Mouse (Mus musculus) C2C12 (cell line): ENCODE measurements around the gene Hipk3. TPM values are rescaled to one million over a fixed set of nuclear protein-coding genes. Genes with fewer than 3 reads are reported as not detected.

ENCODE experiments used
- H3K27me3 ChIP-seq: one replicate; pipeline ENCODE4 v1.6.1; 2011; ENCODE audit not compliant: control insufficient read depth, insufficient read depth, insufficient read length
- H3K36me3 ChIP-seq: one replicate; pipeline ENCODE4 v1.6.1; 2011; ENCODE audit not compliant: control insufficient read depth, insufficient read depth
- H3K4me3 ChIP-seq: one replicate; pipeline ENCODE4 v1.5.1; 2011; ENCODE audit warnings: mild to moderate bottlenecking, control low read depth; ENCODE audit not compliant: poor library complexity, insufficient read depth, severe bottlenecking
- H3K79me2 ChIP-seq: one replicate; pipeline ENCODE4 v1.6.1; 2011; ENCODE audit not compliant: control insufficient read depth, insufficient read depth
- H3K79me3 ChIP-seq: one replicate; pipeline ENCODE4 v1.6.1; 2011; ENCODE audit warnings: low read depth, control low read depth
- H3ac ChIP-seq: one replicate; pipeline ENCODE3; 2011; ENCODE audit warnings: low read depth; ENCODE audit not compliant: control insufficient read depth, insufficient read length
- CEBPB ChIP-seq: IDR thresholded peaks from one replicate; pipeline ENCODE4 v1.6.1; 2011; ENCODE audit warnings: low read depth, mild to moderate bottlenecking, control low read depth, moderate library complexity
- CTCF ChIP-seq: IDR thresholded peaks from one replicate; pipeline ENCODE4 v1.5.1; 2011; ENCODE audit not compliant: control insufficient read depth, insufficient read depth, insufficient read length
- FOSL1 ChIP-seq: IDR thresholded peaks from one replicate; pipeline ENCODE4 v1.8.0; 2011; ENCODE audit warnings: mild to moderate bottlenecking, low read length; ENCODE audit not compliant: poor library complexity, insufficient read depth, severe bottlenecking
- MAX ChIP-seq: IDR thresholded peaks from one replicate; pipeline ENCODE4 v1.6.1; 2011; ENCODE audit warnings: mild to moderate bottlenecking, control low read depth
- MYOD1 ChIP-seq: IDR thresholded peaks from one replicate; pipeline ENCODE4 v1.6.1; 2011; ENCODE audit warnings: low read depth; ENCODE audit not compliant: control insufficient read depth, insufficient read length
- MYOG ChIP-seq: IDR thresholded peaks from one replicate; pipeline ENCODE4 v1.6.1; 2011; ENCODE audit not compliant: control insufficient read depth, insufficient read length; ENCODE audit errors: extremely low read depth
- USF1 ChIP-seq: IDR thresholded peaks from one replicate; pipeline ENCODE4 v1.6.1; 2011; ENCODE audit warnings: low read depth, mild to moderate bottlenecking, control low read depth, moderate library complexity
- polyA plus RNA-seq: library from polyadenylated mRNA; unstranded; fragments of >200 nt; fragmentation: generic; extraction: Trizol; gene quantifications from one replicate; pipeline ENCODE4 v1.2.1, GENCODE M21; 2012; ENCODE audit warnings: missing spikeins

Gene Hipk3
- polyA plus RNA-seq, 1 experiment, result 8.8 TPM

DNA sequence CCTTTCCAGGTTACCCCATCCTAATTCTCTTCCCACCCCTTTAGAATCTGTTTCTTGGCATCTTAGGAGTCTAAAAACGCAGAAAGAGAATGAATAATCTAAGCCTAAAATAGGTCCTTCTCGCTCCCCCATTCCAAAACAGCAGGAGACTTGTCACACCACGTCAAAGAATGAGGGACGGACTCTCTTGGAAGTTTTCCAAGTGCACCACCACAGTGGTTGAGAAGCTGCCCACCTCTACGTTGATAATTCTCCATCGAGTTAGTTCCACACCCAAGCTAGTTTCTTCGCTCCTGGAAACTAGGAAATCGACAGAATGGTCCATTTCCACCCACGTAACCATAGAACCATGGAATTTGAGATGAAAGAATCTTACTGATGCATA, 547 bp upstream of the Hipk3 start:
- H3K79me2 ChIP-seq, result peaks cover 44% of the 10 kb centered on the region
- no peaks in the 10 kb centered on the region for H3K36me3 ChIP-seq
- peaks cover 34% of the 10 kb centered on the region for H3K79me3 ChIP-seq
- TF ChIP-seq CTCF (no peak), MYOG (no peak), MYOD1 (no peak), USF1 (no peak), CEBPB (no peak), MAX (no peak), FOSL1 (no peak)
- H3K27me3 ChIP-seq, result no peaks in the 10 kb centered on the region
- peak overlapping the region; percentile 53 for H3ac ChIP-seq
- H3K4me3 ChIP-seq, result peak overlapping the region; percentile 87

DNA sequence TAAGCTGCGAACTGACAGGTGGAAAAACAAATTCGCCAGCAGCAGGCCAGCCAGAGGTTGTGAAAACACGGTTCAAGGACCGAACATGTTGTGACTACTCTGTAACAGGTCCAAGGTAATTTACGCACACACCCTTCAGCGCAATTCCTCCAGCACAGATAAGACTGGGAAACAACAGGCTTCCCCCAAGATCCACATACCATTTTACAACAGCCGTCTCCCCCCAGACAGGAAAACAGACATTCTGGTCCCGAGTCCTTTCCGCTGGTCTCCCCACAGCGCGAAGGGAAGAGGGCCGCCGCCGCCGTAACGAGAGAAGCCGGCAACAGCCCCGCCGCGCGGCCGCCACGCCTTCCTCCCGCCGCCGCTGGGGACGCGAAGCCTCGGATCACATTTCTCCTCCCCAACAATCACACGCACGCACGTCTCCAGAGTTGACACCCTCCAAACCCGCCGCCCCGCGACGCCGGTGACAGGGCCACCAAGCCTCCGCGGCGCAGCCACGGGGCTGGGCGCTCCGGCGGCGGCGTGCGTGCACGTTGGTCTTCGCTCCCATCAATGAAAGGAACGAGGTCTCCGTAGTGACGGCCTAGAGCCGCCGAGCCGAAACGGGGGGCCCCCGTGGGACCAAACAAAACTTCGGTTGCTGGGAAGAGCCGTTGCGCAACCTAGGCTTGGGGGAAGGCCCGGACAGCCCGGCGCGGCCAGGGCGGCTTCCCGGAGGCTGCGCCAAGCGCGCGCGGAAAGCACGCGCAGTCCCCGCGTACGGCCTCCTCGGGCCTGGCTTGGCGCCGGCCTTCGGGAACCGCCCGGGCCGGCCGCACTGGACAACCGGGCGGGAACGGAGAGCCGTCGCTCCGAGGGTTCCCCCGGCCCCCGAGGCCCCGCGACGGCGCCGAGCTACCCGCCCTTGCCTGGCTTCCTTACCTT, 960 bp downstream of the Hipk3 start:
- H3K36me3 ChIP-seq, result no peaks in the 10 kb centered on the region
- H3K79me3 ChIP-seq, result peaks cover 49% of the 10 kb centered on the region
- TF ChIP-seq CTCF (no peak), FOSL1 (no peak), MAX (no peak), CEBPB (peak; percentile 96)
- no peaks in the 10 kb centered on the region for H3K27me3 ChIP-seq
- peak overlapping the region; percentile 87 for H3K4me3 ChIP-seq
- peaks cover 59% of the 10 kb centered on the region for H3K79me2 ChIP-seq
- H3ac ChIP-seq, result peak overlapping the region; percentile 99

GRCm38 (mm10) chr2:104491221-104491795, 2.9 kb downstream of the Hipk3 start:
- Histone ChIP-seq H3K79me3 (peaks cover 56% of the 10 kb centered on the region), H3K4me3 (no peak overlapping the region), H3K79me2 (peaks cover 73% of the 10 kb centered on the region), H3ac (no peak overlapping the region), H3K27me3 (no peaks in the 10 kb centered on the region), H3K36me3 (no peaks in the 10 kb centered on the region)
- TF ChIP-seq CEBPB (no peak), CTCF (no peak), MYOD1 (no peak), USF1 (no peak), MYOG (no peak), MAX (no peak), FOSL1 (no peak)

DNA sequence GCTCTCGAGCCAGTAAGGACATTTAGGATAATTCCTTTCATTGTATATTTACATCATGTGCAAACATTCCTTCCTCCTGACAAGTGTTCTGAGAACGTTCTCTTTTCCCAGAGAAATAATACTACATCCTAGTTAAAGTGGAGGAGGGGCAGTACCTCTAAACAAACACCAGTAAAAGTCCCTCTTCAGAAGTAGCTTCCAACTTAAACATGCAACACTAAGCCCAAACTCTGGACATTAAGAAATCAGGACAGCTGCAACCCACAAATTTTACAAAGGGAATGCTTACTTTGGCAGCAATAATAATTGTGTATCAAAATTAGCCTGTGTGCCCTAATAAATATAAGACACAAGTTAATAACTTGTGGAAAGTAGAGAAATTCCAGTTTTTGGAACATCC, 3.5 kb downstream of the Hipk3 start:
- TF ChIP-seq CEBPB (no peak), MYOD1 (no peak), USF1 (no peak), MAX (no peak), MYOG (no peak), FOSL1 (no peak), CTCF (no peak)
- Histone ChIP-seq H3K27me3 (no peaks in the 10 kb centered on the region), H3K79me3 (peaks cover 61% of the 10 kb centered on the region), H3ac (no peak overlapping the region), H3K79me2 (peaks cover 78% of the 10 kb centered on the region), H3K4me3 (no peak overlapping the region), H3K36me3 (no peaks in the 10 kb centered on the region)

GRCm38 (mm10) chr2:104489851-104490250, 4.4 kb downstream of the Hipk3 start:
- H3K4me3 ChIP-seq, result no peak overlapping the region
- peaks cover 87% of the 10 kb centered on the region for H3K79me2 ChIP-seq
- H3K79me3 ChIP-seq, result peaks cover 69% of the 10 kb centered on the region
- no peaks in the 10 kb centered on the region for H3K36me3 ChIP-seq
- no peak overlapping the region for H3ac ChIP-seq
- TF ChIP-seq CTCF, result no peak
- H3K27me3 ChIP-seq, result no peaks in the 10 kb centered on the region

- H3K36me3 ChIP-seq, result no peaks in the 10 kb centered on the region
- H3K4me3 ChIP-seq, result no peak overlapping the region
- TF ChIP-seq CTCF (no peak), USF1 (no peak), MAX (no peak), MYOG (no peak), MYOD1 (no peak), FOSL1 (no peak), CEBPB (no peak)
These were observed 9.8 kb downstream of the Hipk3 start for GRCm38 (mm10) chr2:104484438-104484837.

More at GRCm38 (mm10) chr2:104484438-104484837, 9.8 kb downstream of the Hipk3 start:
- Histone ChIP-seq H3K79me3 (peaks cover 82% of the 10 kb centered on the region), H3K79me2 (peaks cover 94% of the 10 kb centered on the region), H3ac (no peak overlapping the region), H3K27me3 (no peaks in the 10 kb centered on the region)
